Mouse (Mus musculus) heart, postnatal 0 days (tissue): ENCODE measurements around the gene Zfand2b. TPM values are rescaled to one million over a fixed set of nuclear protein-coding genes. Genes with fewer than 3 reads are reported as not detected.
A peak's percentile ranks its signal among the peaks of the same experiment; 100 is the strongest.

Experiments
- ATAC-seq: fragments of 200-750 bp; cut with Nextera tagmentation; 2 replicates; pipeline ENCODE4 v1.8.0; 2017; ENCODE audit warnings: low read depth, moderate number of reproducible peaks, moderate library complexity; ENCODE audit not compliant: insufficient read depth
- DNase-seq: peaks from one replicate; pipeline ENCODE4 v3.0.0-alpha.2; 2016; ENCODE audit warnings: low spot score
- H3K27ac ChIP-seq: fragments of 300-500 bp; sonication (generic); 2 replicates; pipeline ENCODE4 v1.5.1; 2014; ENCODE audit warnings: low read depth, mild to moderate bottlenecking
- H3K27me3 ChIP-seq: fragments of 300-500 bp; sonication (generic); 2 replicates; pipeline ENCODE4 v1.6.1; 2014; ENCODE audit warnings: low read length, mixed read lengths; ENCODE audit not compliant: control insufficient read depth, insufficient read depth
- H3K36me3 ChIP-seq: fragments of 300-500 bp; sonication (generic); replicated peaks from 2 replicates; pipeline ENCODE4 v1.6.1; 2014; ENCODE audit warnings: low read length, mixed read lengths; ENCODE audit not compliant: control insufficient read depth, insufficient read depth
- H3K4me1 ChIP-seq: fragments of 300-500 bp; sonication (generic); 2 replicates; pipeline ENCODE4 v1.6.1; 2014; ENCODE audit warnings: antibody characterized with exemption; ENCODE audit not compliant: control insufficient read depth, insufficient read depth
- H3K4me2 ChIP-seq: fragments of 300-500 bp; sonication (generic); 2 replicates; pipeline ENCODE4 v1.6.1; 2014; ENCODE audit warnings: low read depth, mild to moderate bottlenecking, low read length, moderate library complexity
- H3K4me3 ChIP-seq: fragments of 300-500 bp; sonication (generic); 2 replicates; pipeline ENCODE4 v1.5.1; 2014; ENCODE audit warnings: low read depth, low read length
- H3K9ac ChIP-seq: fragments of 300-500 bp; sonication (generic); replicated peaks from 2 replicates; pipeline ENCODE4 v1.6.1; 2014; ENCODE audit warnings: low read depth, low read length, mixed read lengths
- H3K9me3 ChIP-seq: fragments of 300-500 bp; sonication (generic); replicated peaks from 2 replicates; pipeline ENCODE4 v1.6.1; 2016; ENCODE audit warnings: low read length; ENCODE audit not compliant: control insufficient read depth
- CTCF ChIP-seq: IDR thresholded peaks from 2 replicates; pipeline ENCODE4 v1.5.1; 2016; ENCODE audit warnings: antibody characterized with exemption, control low read depth, low read depth
- EP300 ChIP-seq: IDR thresholded peaks from 2 replicates; pipeline ENCODE4 v1.6.1; 2016; ENCODE audit warnings: antibody characterized with exemption, low read depth
- WGBS: fragments of 180-500 bp; shearing (Covaris S2); extraction: QIAGEN DNeasy Blood & Tissue Kit; methylation state at CpG from one replicate; pipeline ENCODE4 v1.1.7; 2014; 5-methylcytosine and 5-hydroxymethylcytosine counted together
- polyA plus RNA-seq: library from polyadenylated mRNA; unstranded; fragments of >200 nt; fragmentation: Nextera tagmentation; extraction: Ambion mirVana; gene quantifications from 2 replicates; pipeline ENCODE4 v1.2.1, GENCODE M21; 2015
- total RNA-seq: library from RNA; depleted of rRNA; stranded (reverse); fragments of >200 nt; gene quantifications from 2 replicates; pipeline ENCODE4 v1.2.3, GENCODE M21; 2014; ENCODE audit warnings: low replicate concordance

The Zfand2b gene
- total and polyA plus RNA-seq, 2 experiments from 2014 or later = 26.1 to 67.1 TPM

DNA sequence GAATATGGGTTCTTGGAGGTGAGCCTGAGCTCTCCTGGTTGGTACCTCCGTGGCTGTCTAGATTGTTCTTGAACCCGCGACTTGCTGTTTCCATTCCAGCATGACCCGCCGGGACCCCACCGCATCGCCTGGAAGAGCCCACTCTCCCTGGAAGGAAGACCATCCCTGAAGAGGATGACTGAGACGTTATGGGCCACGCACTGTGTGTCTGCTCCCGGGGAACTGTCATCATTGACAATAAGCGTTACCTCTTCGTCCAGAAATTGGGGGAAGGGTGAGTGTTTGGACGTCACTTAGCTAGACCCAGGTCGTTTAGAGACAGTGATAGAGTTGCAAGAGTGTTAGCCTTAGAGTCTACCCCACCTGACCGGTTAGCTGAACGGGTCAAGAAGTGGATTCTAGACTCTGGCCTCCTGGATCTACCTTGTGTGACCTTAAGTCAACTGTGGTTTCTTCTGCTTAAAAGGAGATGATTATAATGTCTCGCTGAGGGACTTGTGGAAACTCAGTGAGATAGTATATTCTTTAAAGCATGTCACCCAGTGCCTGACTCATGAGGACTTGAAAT is 42.8 kb downstream of the Zfand2b start:
- no peak for ATAC-seq

DNA sequence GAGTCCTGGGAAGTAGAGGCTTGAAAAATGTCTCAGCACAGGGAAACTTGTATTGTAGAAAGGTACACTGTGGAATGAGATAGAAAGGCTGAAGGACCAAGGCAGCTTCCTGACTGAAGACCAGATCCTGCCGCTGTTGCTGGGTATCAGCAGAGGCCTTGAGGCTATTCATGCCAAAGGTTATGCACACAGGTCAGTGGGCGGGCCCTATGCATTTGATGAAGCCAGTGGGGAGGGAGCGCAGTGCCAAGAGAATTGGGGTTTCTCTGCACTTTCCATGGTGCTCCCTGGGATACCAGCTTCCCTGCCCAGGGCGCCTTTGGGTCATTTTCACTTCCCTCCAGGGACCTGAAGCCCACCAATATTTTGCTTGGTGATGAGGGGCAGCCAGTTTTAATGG is 44.1 kb downstream of the Zfand2b start:
- TF ChIP-seq EP300 (no peak), CTCF (no peak)
- Histone ChIP-seq H3K4me2 (no peak overlapping the region), H3K9ac (no peak overlapping the region), H3K27me3 (no peaks in the 10 kb centered on the region), H3K27ac (no peak overlapping the region), H3K9me3 (no peaks in the 10 kb centered on the region), H3K4me3 (no peak overlapping the region), H3K36me3 (peaks cover 45% of the 10 kb centered on the region), H3K4me1 (peaks cover 35% of the 10 kb centered on the region)
- DNase-seq = no peak
- ATAC-seq = no peak
- WGBS = 88% methylated on average over 4 of the region's 4 CpGs

More for the DNA sequence above, 42.8 kb downstream of the Zfand2b start:
- Histone ChIP-seq H3K27me3 (no peaks in the 10 kb centered on the region), H3K9me3 (no peaks in the 10 kb centered on the region), H3K27ac (peak overlapping the region; percentile 59; the same call in 1 of the 2 replicates), H3K36me3 (peaks cover 39% of the 10 kb centered on the region), H3K4me2 (peak overlapping the region; percentile 89), H3K4me3 (peak overlapping the region; percentile 91), H3K9ac (peak overlapping the region; percentile 92), H3K4me1 (peaks cover 29% of the 10 kb centered on the region)
- TF ChIP-seq CTCF (no peak), EP300 (no peak)
- 10% methylated on average over 17 of the region's 17 CpGs for WGBS
- no peak for DNase-seq

DNA sequence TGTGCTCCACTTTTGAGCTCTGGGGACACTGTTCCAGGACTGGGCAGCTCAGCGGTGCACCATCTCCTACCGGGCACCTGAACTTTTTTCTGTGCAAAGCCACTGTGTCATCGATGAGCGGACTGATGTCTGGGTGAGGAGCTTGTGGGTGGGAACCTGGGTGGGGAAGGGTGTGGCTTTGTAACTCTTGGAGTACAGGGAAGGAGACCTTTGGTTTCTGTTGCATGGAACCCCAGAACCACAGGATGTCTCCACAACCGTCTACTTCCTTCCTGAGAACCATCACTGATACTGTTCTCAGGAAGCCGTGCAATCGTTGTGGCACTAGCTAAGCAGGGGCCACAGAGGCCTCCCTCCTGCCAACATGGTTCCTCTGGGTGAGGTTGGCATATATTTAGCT is 44.6 kb downstream of the Zfand2b start:
- Histone ChIP-seq H3K27me3 (no peaks in the 10 kb centered on the region), H3K36me3 (peaks cover 45% of the 10 kb centered on the region), H3K9ac (no peak overlapping the region), H3K4me1 (peaks cover 39% of the 10 kb centered on the region), H3K27ac (no peak overlapping the region), H3K4me3 (no peak overlapping the region), H3K9me3 (no peaks in the 10 kb centered on the region), H3K4me2 (no peak overlapping the region)
- DNase-seq = no peak
- WGBS = 77% methylated on average over 7 of the region's 7 CpGs
- TF ChIP-seq CTCF = no peak
- no peak for TF ChIP-seq EP300
- no peak for ATAC-seq

DNA sequence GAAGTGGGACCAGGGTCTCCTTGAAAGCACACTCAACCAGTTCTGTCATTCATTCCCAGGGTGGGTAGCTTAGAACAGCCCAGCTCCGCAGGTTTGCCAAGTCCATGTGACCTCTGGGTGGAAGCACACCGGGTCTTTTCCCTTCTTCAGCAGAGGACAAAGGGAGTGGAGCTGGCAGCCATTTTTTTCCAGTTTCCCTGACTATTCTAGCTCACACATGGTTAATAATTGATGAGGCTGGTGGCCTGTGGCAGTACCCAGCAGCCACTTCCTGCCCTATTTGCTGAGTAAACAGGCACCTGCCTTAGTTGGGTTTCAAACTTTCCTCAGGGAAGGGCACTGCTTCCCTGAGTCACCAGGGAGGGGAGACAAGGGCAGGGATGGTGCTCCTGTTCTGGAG is 46.0 kb downstream of the Zfand2b start:
- no peak for ATAC-seq
- Histone ChIP-seq H3K9me3 (no peaks in the 10 kb centered on the region), H3K27me3 (peaks cover 2% of the 10 kb centered on the region; the same call in 1 of the 2 replicates), H3K9ac (no peak overlapping the region), H3K4me1 (peaks cover 35% of the 10 kb centered on the region), H3K36me3 (peaks cover 45% of the 10 kb centered on the region), H3K27ac (peak overlapping the region; percentile 86), H3K4me3 (no peak overlapping the region), H3K4me2 (no peak overlapping the region)
- 53% methylated on average over 2 of the region's 2 CpGs for WGBS
- TF ChIP-seq CTCF (no peak), EP300 (no peak)
- DNase-seq = no peak

DNA sequence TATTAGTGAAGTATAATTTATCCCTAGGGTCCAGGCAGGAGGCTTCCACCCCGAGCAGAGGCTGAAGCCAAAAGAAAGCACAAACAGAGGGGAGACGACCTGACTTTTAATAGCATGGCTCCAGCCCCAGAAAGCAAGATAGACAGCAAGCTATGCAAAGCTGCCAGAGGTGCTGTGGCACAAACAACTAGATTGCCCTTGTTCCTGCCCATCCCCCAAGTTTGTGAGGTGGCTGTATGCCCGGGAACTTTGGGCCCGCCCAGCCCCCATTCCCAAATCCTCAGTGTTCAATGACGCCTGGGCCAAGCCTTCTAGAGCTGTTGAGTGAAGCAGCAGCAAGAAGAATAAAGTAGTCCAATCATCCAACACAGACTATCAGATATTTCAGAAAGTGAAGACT is 46.4 kb downstream of the Zfand2b start:
- H3K9ac ChIP-seq = no peak overlapping the region
- no peak overlapping the region for H3K4me2 ChIP-seq
- no peak for DNase-seq
- H3K36me3 ChIP-seq = peaks cover 45% of the 10 kb centered on the region
- peak overlapping the region; percentile 86 for H3K27ac ChIP-seq
- TF ChIP-seq CTCF = no peak
- TF ChIP-seq EP300 = 0 out of 2 replicates have a peak, but pooled peaks have one; percentile 42
- no peak for ATAC-seq
- no peaks in the 10 kb centered on the region for H3K9me3 ChIP-seq
- no peak overlapping the region for H3K4me3 ChIP-seq
- 54% methylated on average over 5 of the region's 5 CpGs for WGBS
- H3K4me1 ChIP-seq = peaks cover 35% of the 10 kb centered on the region
- peaks cover 6% of the 10 kb centered on the region; the same call in 1 of the 2 replicates for H3K27me3 ChIP-seq

DNA sequence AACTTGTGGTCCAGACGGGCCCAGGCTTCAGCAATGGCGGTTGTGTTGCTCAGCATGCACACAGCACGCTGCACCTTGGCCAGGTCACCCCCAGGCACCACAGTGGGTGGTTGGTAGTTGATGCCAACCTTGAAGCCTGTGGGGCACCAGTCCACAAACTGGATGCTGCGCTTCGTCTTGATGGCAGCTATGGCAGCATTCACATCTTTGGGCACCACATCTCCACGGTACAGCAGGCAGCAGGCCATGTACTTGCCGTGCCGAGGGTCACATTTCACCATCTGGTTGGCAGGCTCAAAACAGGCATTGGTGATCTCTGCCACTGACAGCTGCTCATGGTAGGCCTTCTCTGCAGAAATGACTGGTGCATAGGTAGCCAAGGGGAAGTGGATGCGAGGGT is 47.3 kb downstream of the Zfand2b start:
- peaks cover 29% of the 10 kb centered on the region for H3K4me1 ChIP-seq
- H3K4me2 ChIP-seq = no peak overlapping the region
- peaks cover 45% of the 10 kb centered on the region for H3K36me3 ChIP-seq
- TF ChIP-seq EP300 (no peak), CTCF (no peak)
- H3K27ac ChIP-seq = no peak overlapping the region
- 90% methylated on average over 9 of the region's 9 CpGs for WGBS
- DNase-seq (no peak), ATAC-seq (no peak)
- H3K9ac ChIP-seq = no peak overlapping the region
- no peaks in the 10 kb centered on the region for H3K9me3 ChIP-seq
- no peak overlapping the region for H3K4me3 ChIP-seq
- H3K27me3 ChIP-seq = peaks cover 15% of the 10 kb centered on the region; the same call in 1 of the 2 replicates
